Mouse (Mus musculus) heart, adult 2 months (tissue): ENCODE measurements around the gene Gm10964. TPM values are rescaled to one million over a fixed set of nuclear protein-coding genes. Genes with fewer than 3 reads are reported as not detected.

Experiments used
- DNase-seq, 2 experiments: peaks; one replicate each; pipeline ENCODE4 v3.0.0; 2021
- H3K27ac ChIP-seq: fragments of 200-600 bp; 2 replicates; pipeline ENCODE4 v1.8.1; 2022
- H3K27me3 ChIP-seq: fragments of 200-500 bp; 2 replicates; pipeline ENCODE4 v1.6.1; 2012; ENCODE audit warnings: mild to moderate bottlenecking, low read length, inconsistent platforms, mixed read lengths; ENCODE audit not compliant: control insufficient read depth, insufficient read depth
- H3K36me3 ChIP-seq: fragments of 200-500 bp; 2 replicates; pipeline ENCODE4 v1.6.1; 2012; ENCODE audit warnings: low read length, inconsistent platforms; ENCODE audit not compliant: control insufficient read depth, insufficient read depth
- H3K4me1 ChIP-seq: fragments of 200-500 bp; 2 replicates; pipeline ENCODE4 v1.6.1; 2011; ENCODE audit warnings: low read length; ENCODE audit not compliant: control insufficient read depth, insufficient read depth
- H3K4me3 ChIP-seq: fragments of 200-600 bp; 2 replicates; pipeline ENCODE4 v1.8.1; 2022
- H3K79me2 ChIP-seq: fragments of 200-500 bp; replicated peaks from 2 replicates; pipeline ENCODE4 v1.6.1; 2012; ENCODE audit warnings: mild to moderate bottlenecking, inconsistent platforms, low read length, moderate library complexity, mixed read lengths; ENCODE audit not compliant: control insufficient read depth, insufficient read depth
- H3K9ac ChIP-seq: fragments of 200-500 bp; 2 replicates; pipeline ENCODE4 v1.6.1; 2012; ENCODE audit warnings: low read depth, mild to moderate bottlenecking, control low read depth, inconsistent platforms, low read length, mixed read lengths
- CTCF ChIP-seq: fragments of 200-600 bp; IDR thresholded peaks from 2 replicates; pipeline ENCODE4 v1.8.1; 2022; ENCODE audit warnings: antibody characterized with exemption, mild to moderate bottlenecking, moderate library complexity
- EP300 ChIP-seq: fragments of 200-500 bp; IDR thresholded peaks from 2 replicates; pipeline ENCODE4 v1.6.1; 2011; ENCODE audit warnings: low read depth, low read length, control low read depth; ENCODE audit not compliant: insufficient read depth
- POLR2A ChIP-seq: fragments of 200-500 bp; IDR thresholded peaks from 2 replicates; pipeline ENCODE4 v1.6.1; 2011; ENCODE audit warnings: mild to moderate bottlenecking, low read depth, low read length, control low read depth; ENCODE audit not compliant: insufficient read depth
- WGBS: fragments of 180-500 bp; shearing (Covaris S2); methylation state at CpG from one replicate; pipeline ENCODE4 v1.1.7; 2018; 5-methylcytosine and 5-hydroxymethylcytosine counted together
- intact Hi-C: fragments of 180-260 bp; cut with DNase I; formaldehyde crosslinking; loops from one replicate; pipeline ENCODE4 v1.15.1; 2025
- polyA plus RNA-seq: library from polyadenylated mRNA; depleted of rRNA; stranded (reverse); fragments of >200 nt; gene quantifications from 2 replicates; pipeline ENCODE4 v1.2.3, GENCODE M21; 2012
- total RNA-seq, 2 experiments: library from RNA; stranded (reverse); gene quantifications; 2 replicates each; pipeline ENCODE4 v1.2.3; 2021

Gm10964 gene
- total and polyA plus RNA-seq, 3 experiments: not detected

GRCm38 (mm10) chr3:103746711-103747110, 7.5 kb downstream of the Gm10964 start:
- Histone ChIP-seq H3K9ac (no peak overlapping the region), H3K4me1 (no peaks in the 10 kb centered on the region), H3K4me3 (no peak overlapping the region), H3K79me2 (no peaks in the 10 kb centered on the region), H3K27ac (no peak overlapping the region), H3K36me3 (peaks cover 17% of the 10 kb centered on the region), H3K27me3 (no peaks in the 10 kb centered on the region)
- WGBS: 78% methylated on average over 5 of the region's 5 CpGs
- TF ChIP-seq CTCF (no peak), EP300 (no peak), POLR2A (no peak)
- intact Hi-C loops: loop anchor here (1.0 kb wide), 1 partner anchor 10 kb away; no protein-coding TSS in a partner anchor
- no peak for DNase-seq

GRCm38 (mm10) chr3:103751558-103751957, 12.4 kb downstream of the Gm10964 start:
- H3K79me2 ChIP-seq: no peaks in the 10 kb centered on the region
- no peak overlapping the region for H3K4me3 ChIP-seq
- DNase-seq: no peak
- H3K9ac ChIP-seq: no peak overlapping the region
- TF ChIP-seq POLR2A (no peak), CTCF (no peak), EP300 (no peak)
- 86% methylated on average over 2 of the region's 2 CpGs for WGBS
- H3K27me3 ChIP-seq: no peaks in the 10 kb centered on the region
- peaks cover 27% of the 10 kb centered on the region for H3K36me3 ChIP-seq
- no peaks in the 10 kb centered on the region for H3K4me1 ChIP-seq
- H3K27ac ChIP-seq: no peak overlapping the region
- intact Hi-C loops: loop anchor here (5.0 kb wide), 1 partner anchor 136 kb away; no protein-coding TSS in a partner anchor

GRCm38 (mm10) chr3:103755351-103755750, 16.2 kb downstream of the Gm10964 start:
- TF ChIP-seq CTCF: no peak
- WGBS: 32% methylated on average over 3 of the region's 3 CpGs
- Histone ChIP-seq H3K36me3 (peaks cover 14% of the 10 kb centered on the region), H3K27me3 (no peaks in the 10 kb centered on the region), H3K9ac (no peak overlapping the region), H3K4me1 (no peaks in the 10 kb centered on the region), H3K27ac (no peak overlapping the region), H3K4me3 (no peak overlapping the region), H3K79me2 (peaks cover 2% of the 10 kb centered on the region; the same call in 1 of the 2 replicates)
- no peak for DNase-seq
- intact Hi-C loops: no loop called here

- TF ChIP-seq CTCF (no peak), EP300 (no peak), POLR2A (no peak)
- no peaks in the 10 kb centered on the region for H3K4me1 ChIP-seq
- peaks cover 2% of the 10 kb centered on the region; the same call in 1 of the 2 replicates for H3K79me2 ChIP-seq
- H3K36me3 ChIP-seq: peaks cover 10% of the 10 kb centered on the region
- no peak overlapping the region for H3K4me3 ChIP-seq
- no peak for DNase-seq
- 77% methylated on average over 2 of the region's 2 CpGs for WGBS
- intact Hi-C loops: loop anchor here (1.0 kb wide), 1 partner anchor 11 kb away; no protein-coding TSS in a partner anchor
- no peaks in the 10 kb centered on the region for H3K27me3 ChIP-seq
- no peak overlapping the region for H3K9ac ChIP-seq
- H3K27ac ChIP-seq: no peak overlapping the region
Observed at GRCm38 (mm10) chr3:103756920-103757319, 17.8 kb downstream of the Gm10964 start.

- H3K4me1 ChIP-seq: no peaks in the 10 kb centered on the region
- H3K36me3 ChIP-seq: peaks cover 15% of the 10 kb centered on the region
- no peak overlapping the region for H3K4me3 ChIP-seq
- no peak for TF ChIP-seq EP300
- TF ChIP-seq CTCF: no peak
- no peak for DNase-seq
- H3K27ac ChIP-seq: no peak overlapping the region
- peaks cover 2% of the 10 kb centered on the region; the same call in 1 of the 2 replicates for H3K79me2 ChIP-seq
- 89% methylated on average over 7 of the region's 7 CpGs for WGBS
- H3K27me3 ChIP-seq: no peaks in the 10 kb centered on the region
- H3K9ac ChIP-seq: no peak overlapping the region
- intact Hi-C loops: no loop called here
Observed at GRCm38 (mm10) chr3:103758456-103758855, 19.3 kb downstream of the Gm10964 start.

- Histone ChIP-seq H3K36me3 (peaks cover 18% of the 10 kb centered on the region), H3K79me2 (peaks cover 5% of the 10 kb centered on the region; the same call in 1 of the 2 replicates), H3K27ac (no peak overlapping the region), H3K27me3 (no peaks in the 10 kb centered on the region), H3K4me1 (no peaks in the 10 kb centered on the region), H3K4me3 (no peak overlapping the region), H3K9ac (no peak overlapping the region)
- 80% methylated on average over 5 of the region's 5 CpGs for WGBS
- intact Hi-C loops: no loop called here
- DNase-seq: no peak
- no peak for TF ChIP-seq EP300
- no peak for TF ChIP-seq CTCF
- TF ChIP-seq POLR2A: no peak
Observed at GRCm38 (mm10) chr3:103759261-103759970, 20.2 kb downstream of the Gm10964 start.
